Mouse (Mus musculus) ES-CJ7 (cell line): Measurements from ENCODE around the gene Smarcad1.
"Not testable (repeated sequence)": the region's sequence is repeated elsewhere in the genome, so short reads cannot be mapped to it uniquely, and the experiment has no call there.

ENCODE experiments used
- DNase-seq: peaks from one replicate; pipeline ENCODE4 v3.0.0; 2011; ENCODE audit warnings: low read depth, low spot score

The Smarcad1 gene

DNA sequence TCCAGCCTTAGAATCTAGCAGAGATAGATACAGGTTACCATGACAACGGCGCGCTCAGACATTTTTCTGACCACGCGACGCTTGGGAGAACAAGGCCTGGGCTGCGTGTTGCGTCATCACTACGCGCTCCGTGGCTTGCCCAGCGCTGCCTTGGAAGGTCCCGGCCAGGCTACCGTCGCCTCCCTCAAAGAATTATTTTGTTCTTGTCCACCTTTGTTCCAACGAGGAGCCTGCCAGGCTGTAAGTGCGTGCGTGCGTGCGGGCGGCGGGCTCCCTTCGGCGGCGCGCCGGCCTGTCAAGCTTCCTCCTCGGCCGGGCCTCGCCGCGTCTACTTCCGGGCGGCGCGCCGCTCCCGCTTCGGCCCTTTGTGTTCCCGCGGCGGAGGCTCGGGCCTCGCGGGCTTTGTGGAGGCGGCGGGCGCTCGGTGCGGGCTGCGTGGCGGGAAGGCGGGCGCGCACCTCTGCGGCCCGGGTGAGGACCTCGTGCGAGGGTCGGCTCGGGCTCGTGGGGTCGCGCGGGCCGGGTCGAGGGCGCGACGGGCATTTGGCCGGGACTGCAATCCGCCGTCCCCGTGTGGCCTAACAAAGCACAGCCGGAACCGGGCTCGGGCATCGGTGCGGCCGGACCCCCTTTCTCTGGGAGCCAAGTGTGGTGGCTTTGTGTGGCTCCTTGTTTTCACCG is at the start of gene Smarcad1:
Smarcad1 (plus strand) TSS at position 93 of the 681 bp plus-strand sequence.
- peak; percentile 98 for DNase-seq

DNA sequence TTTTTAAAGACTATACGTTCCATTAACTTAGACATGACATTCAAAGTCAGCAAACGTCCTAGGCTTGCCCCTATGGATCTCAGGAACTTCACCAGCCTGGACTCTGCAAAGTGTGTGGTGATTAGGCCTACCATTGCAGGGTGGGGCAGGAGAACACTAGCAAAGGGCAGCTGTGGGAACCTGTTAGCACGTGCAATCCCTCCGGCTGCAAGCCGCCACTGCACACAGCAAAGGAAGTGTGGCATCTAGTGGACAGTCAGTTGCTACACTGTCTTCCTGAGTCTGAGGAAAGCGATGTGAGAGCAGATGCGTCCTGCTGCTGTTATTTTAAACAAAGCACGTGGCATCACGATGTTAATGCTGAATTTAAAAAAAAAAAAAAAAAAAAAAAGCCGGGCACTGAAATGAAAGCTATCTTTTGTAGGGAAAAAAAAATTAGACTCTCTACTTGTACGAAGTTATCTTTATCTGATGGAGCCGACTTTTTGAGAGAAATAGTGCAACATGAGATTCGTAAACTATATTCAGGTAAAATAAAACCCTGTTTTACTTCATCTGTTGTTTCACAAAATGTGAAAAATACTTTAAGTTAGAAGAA is 45.5 kb upstream of the Smarcad1 start:
- DNase-seq, result peak; percentile 88

DNA sequence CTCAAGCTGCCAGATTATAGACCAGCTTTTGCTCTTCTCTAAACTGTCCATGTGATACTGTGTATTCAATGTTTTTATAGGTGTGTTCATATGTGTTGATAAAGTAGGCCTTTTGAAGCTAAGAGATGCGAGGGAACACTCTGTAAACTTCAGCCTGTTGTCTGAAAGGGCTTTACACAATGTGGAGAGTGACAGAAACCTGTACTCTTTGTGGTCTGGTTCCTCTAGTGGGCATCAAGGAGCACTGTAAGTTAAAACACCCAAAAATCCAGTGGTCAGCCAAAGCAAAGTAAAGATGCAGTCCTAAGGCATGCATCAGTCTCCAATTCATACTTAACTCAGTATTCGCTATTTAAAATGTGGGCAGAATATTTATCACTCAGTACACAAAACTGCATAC is 44.6 kb upstream of the Smarcad1 start:
- DNase-seq, result peak; percentile 71

DNA sequence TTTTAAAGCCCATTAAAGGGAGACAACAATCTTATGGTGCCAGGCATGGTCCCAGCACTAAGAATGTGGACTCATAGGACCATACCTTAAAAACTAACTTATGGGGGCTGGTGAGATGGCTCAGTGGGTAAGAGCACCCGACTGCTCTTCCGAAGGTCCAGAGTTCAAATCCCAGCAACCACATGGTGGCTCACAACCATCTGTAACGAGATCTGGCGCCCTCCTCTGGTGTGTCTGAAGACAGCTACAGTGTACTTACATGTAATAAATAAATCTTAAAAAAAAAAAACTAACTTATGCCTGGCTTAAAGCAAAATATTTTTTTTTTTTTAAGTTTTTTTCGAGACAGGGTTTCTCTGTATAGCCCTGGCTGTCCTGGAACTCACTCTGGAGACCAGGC is 41.6 kb upstream of the Smarcad1 start:
- DNase-seq, result not testable (repeated sequence)

DNA sequence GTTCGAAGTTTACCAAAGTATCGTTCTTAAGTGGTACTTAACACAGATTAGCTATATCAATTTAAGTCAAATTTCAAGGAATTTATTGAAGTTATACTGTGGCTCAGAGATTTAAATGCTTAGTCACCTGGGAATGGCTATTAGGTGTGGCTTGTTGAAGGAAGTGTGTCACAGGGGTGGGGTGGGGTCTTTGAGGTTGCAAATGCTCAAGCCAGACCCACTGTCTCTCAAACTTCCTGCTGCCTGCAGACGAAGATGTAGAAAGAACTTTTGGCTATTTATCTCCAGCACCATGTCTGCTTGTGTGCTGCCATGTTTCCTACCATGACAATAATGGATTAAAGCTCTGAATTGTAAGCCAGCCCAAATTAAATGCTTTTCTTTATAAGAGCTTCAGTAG is 40.2 kb upstream of the Smarcad1 start:
- DNase-seq, result peak; percentile 90

DNA sequence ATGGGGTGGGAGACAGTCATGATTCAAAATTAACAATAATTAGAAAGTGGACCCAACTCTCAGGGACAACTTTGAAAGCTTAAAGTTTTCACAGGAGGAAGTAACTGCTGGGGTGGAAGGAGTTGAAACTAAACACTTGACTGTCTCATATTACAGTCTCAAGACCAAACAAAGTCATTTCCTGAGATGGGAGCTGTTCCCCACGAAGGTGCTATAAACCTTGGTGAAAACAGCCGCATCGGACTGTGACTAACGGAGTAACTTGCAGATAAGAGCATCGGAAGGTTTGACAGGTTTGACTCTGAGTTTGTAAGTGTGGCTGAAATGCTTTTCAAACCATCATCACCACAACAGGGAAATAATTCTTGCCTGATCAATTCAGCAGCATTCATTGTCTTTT is 33.5 kb upstream of the Smarcad1 start:
- peak; percentile 57 for DNase-seq

DNA sequence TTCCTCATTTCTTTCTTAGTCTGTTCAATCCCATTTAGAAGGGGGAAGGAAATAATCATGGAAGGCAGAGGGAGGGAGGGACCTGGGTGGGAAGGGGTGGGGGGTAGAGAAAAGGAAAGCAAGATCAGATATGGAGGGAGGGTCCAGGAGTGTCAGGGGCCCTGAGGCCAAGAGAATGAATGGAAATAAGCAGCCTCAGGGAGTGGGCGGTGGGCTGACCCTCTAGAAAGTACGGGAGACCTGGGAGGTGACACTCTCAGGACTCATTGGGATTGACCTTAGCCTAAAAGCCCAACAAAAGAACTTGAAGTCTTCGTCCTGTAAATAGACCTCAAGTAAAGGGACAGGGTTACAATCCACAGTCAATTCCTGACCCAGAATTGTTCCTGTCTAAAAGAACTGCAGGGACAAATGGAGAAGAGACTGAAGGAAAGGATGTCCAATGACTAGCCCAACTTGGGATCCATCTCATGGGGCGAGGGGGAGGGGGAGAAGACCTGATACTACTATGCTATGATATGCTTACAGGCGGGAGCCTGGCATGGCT is 30.9 kb upstream of the Smarcad1 start:
- peak; percentile 71 for DNase-seq

DNA sequence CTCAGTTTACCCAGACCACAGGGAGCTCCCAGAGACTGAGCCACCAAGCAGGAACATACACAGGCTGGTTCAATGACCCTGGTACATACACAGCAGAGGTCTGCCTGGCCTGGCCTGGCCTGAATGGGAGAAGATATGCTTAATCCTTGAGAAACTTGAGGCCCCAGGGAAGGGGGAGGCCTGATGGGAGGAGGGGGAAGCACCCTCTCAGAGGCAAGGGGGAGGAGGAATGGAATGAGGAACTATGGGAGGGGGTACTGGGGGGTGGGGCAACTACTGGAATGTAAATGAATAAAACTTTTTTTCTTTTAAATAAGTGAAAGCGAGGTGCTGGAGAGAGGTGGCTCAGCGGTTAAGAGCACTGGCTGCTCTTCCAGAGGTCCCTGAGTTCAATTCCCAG is 30.2 kb upstream of the Smarcad1 start:
- DNase-seq, result peak; percentile 89

DNA sequence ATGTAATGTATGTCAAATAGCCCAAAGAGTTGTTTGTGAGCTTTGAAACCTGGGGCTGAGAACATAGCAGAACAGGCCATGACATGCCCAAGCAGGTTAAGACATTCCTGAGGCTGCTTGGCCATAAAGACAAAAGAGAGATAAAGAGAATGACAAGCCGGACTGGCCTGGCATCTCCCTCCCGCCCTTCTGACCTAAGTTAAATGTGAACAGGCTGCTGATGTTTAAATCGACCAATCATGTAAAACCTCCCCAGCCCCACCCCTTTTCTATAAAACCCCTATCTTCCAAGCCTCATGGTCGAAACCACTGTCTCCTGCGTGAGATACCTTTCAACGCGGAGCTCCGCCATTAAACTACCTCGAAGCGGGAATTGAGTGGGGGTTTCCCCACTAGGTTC is 24.8 kb upstream of the Smarcad1 start:
- peak; percentile 88 for DNase-seq

DNA sequence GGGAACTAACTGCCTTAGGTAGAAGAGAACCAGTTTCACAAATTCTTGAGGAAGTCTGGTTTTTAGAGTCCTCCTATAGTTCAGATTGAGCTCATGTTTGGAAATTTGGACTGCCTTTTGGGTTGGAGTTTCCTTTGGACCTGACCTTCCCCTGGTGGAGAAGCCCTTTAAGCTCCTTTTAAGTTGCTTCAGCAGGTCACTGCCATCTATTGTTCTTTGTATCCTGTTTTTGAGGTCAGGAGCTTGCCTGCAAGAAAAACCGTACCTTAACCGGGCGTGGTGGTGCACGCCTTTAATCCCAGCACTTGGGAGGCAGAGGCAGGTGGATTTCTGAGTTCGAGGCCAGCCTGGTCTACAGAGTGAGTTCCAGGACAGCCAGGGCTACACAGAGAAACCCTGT is 23.4 kb upstream of the Smarcad1 start:
- DNase-seq, result peak; percentile 87

DNA sequence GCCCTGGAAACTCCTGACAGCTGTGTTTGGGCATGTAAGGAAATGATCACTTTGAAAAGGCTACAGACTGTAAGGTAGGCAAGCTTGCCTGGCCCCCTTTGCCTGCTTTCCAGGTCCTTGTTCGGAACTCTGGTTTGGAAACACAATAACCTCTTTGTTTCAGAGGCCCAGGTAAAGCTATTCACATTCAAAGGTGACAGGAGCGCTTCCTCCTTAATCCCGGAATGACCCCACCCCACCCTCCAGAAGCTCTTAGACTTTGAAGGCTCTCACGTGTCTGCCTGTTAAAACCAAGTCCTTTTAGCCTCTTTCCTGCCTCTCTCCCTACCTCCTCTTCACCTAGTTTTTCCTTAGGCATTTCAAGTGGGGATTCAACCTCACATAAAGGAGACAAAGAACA is 20.5 kb upstream of the Smarcad1 start:
- peak; percentile 99 for DNase-seq

DNA sequence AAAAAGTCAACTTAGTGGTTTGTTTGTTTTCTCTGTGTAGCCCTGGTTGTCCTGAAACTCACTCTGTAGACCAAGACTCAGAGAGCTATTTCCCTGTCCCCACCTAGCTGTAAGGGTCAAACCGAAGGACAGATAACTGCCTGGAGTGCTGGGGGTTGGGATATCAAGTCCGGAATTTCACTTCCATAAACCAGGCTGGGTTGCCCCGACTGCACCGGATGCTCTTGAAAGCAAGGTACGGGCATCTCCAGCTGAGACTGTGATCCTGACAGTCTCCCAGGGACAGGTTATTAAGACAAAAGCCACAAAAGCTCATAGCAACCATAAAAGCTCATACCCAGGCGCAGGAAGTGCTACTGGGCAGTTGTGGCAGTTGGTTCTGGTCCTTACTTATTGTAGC is 19.3 kb upstream of the Smarcad1 start:
- DNase-seq, result peak; percentile 97

DNA sequence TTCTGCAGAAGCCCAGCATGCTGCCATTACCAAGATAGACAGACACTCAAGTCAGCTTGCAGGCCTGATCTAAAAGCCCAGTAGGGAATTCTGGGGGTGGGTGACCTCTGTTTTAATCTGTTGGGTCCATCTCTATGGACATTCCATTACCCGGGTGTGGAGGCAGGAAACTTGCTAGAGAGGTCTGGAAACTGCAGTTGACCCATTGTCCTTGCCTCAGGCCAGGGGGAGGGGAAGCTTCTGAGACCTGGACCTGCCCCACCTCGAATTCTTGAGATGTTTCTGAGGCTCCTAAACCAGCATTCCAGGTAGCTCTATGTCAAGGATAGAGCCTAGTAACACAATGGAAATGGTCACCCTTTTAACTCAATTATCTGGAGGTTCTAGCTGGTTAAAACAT is 17.7 kb upstream of the Smarcad1 start:
- DNase-seq, result peak; percentile 100

DNA sequence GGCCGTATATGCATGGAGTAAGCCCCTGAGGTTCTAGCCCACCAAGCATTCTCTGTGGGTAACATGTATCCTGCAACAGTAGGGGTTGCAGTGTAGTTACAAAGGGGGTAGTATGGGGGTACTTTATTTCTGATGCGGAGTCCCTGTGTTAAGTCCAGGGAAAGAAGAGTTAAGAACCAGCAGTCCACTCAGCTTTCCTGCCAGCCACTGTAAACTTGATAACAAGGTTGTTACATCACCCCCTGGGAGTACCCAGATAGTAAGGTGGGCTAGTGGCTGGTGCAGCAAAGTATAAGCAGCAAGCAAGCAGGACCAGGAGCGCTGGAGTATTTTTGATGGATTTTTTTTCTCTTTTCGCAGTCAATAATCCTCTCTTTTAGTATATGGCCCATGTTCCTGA is 17.3 kb upstream of the Smarcad1 start:
- peak; percentile 65 for DNase-seq

DNA sequence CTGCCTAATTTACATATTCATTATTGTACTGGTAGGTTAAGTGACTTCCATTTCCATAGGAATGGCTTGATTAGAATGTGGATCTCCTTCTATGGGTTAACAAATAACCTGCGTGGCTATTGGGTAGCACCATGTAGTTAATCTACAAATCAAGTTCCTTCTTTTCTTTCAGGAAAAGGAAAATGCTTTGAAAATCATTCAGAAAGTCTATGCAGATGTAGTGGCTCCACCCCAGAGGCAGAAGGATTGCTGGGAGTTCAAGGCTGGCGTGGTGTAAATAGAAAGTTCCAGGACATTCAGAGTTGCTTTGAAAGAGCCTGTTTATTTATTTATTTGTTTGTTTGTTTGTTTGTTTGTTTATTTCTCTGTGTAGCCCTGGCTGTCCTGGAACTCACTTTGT is 7.7 kb upstream of the Smarcad1 start:
- peak; percentile 84 for DNase-seq

DNA sequence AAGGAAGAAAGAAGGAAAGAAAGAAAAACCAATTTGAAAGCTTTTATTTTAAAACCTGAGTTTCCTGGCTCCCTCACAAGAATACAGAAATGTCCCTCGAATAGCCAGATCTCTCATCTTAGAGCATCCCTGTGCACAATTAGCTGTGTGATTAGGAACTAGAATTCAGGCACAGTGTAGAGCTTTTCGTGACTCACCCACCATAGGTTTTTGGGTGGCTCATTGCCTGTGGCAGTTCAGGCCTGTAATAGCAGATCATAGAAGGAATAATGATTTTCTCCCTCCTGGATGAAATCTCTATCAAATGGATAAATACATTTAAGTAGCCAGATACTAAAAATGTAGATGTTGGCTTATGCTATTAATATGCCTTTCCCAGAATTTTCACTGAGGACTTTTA is 6.9 kb upstream of the Smarcad1 start:
- DNase-seq, result no peak

DNA sequence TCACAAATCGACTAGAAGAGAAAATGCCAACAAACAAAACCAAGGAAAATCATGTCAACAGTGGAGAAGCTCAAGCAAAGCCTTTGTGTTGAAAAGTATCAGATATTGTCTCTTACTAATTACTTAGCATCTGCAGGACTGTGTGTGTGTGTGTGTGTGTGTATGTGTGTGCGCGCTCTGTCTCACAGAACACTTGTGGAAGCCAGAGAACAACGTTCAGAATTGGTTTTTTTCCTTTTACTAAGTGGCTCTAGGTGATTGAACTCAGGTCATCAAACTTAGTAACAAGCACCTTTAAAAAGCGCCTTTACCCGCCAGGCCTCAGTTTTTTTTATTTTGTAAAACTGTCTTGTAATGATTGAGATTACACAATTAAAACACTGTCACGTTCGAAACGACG is 451 bp upstream of the Smarcad1 start:
- DNase-seq, result no peak

DNA sequence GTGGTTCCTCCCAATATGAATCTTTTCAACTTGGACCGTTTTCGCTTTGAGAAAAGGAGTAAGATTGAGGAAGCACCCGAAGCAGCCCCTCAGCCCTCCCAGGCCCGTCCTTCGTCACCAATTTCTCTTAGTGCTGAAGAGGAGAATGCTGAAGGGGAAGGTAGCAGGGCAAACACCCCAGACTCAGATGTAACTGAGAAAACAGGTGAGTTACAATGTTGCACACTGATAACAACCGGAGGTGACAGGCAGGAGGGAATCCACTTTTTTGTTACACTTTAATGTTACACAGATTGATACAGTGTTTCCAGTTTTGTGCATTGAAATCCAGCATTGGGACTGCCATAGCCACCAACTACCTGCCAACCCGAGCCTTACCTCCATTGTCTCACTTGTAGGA is 858 bp downstream of the Smarcad1 start:
- no peak for DNase-seq

DNA sequence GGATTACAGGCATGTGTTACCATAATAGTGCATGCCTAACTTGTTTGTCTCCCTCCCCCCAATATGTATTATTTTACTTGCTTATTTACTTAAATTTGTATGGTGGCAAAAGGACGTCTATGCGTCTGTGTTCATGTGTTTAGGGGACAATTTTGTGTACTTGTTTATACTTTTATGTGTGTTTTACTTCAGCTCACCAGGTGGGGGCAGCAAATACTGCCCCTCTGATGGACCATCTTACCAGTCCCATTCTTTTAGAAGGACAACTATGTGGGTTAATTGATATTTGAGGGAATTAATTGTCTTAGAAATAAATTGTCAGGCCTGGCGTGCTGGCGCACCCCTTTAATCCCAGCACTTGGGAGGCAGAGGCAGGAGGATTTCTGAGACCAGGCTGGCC is 6.7 kb downstream of the Smarcad1 start:
- DNase-seq, result peak; percentile 59

DNA sequence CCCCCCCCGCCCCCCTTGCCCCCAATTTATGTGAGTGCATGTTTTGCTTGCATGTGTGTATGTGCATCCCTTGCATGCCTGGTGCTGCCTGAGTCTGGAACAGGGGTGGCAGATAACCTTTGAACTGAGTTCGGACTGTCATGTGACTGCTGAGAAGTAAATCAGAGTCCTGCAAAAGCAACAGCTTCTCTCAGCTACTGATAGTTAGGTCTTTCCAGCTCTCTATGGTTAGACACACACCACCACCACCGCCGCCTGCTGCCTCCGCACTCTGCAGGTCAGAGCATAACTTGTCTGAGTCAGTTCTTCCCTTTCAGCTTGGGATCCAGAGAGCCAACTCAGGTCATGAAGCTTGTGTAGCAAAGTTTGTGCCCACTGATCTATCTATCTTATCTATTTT is 14.2 kb downstream of the Smarcad1 start:
- DNase-seq, result peak; percentile 57

DNA sequence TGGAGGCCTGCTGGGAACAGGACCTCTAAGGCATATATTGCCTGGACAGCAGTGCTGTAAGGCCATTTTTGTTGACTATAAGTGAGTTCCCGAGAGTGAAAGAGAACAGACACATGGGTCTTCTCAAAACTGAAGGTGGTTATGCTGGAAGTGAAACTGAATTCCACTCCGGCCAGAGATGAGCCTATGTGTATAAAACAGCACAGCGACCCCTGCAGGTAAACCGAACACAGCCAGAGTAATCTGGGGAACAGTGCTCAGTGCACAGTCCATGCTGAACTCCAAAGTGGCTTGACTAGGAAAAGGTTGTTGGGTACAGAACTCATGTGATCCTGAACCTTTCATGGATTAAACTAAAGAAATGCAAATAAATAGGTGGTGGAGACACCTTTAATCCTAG is 14.8 kb downstream of the Smarcad1 start:
- peak; percentile 85 for DNase-seq

DNA sequence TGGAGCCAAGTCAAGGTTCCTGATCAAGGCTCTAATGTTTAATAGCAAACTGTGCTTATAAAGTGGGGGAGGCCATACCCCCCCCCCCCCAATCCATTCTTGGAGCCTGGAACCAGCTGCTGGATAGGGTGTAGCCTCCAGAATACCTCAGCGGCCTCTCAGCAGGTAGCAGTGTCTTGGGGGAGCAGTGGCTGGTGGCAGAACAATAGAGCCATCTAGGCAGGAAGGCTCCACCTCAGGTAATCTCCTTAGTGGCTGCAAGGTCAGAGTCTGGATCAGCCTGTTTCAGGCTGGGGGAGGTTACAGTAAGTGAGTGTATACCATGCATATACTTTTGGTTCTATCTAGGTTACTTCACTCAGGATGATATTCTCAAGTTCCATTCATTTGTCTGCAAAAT is 18.7 kb downstream of the Smarcad1 start:
- peak; percentile 97 for DNase-seq

DNA sequence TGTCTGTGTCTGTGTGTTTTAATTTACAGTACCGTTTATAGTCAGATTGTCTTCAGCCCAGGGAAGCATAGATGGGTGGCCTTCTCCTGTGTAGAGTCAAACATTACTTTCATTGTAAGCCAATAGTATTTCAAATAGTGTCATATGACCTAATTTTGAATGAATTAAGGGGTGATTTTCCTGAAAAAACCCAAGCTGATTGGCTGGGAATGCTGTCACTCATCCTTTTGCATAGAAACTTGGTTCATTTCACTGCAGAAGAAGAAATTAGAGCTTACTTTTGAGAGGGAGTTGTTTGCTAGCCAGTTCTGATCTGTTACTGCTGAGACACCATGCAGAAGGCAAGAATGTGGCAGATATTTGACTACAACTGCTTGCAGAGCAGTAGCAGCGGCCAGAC is 32.8 kb downstream of the Smarcad1 start:
- DNase-seq, result peak; percentile 32
